Mouse (Mus musculus): ENCODE data around the gene Fam189a2. TPM values are rescaled to one million over a fixed set of nuclear protein-coding genes. Genes with fewer than 3 reads are reported as not detected.

Gene Fam189a2
- 5.9 and 7.2 TPM in 2 replicates for polyA plus RNA-seq (2012; rRNA removed)

GRCm38 (mm10) chr19:24030871-24031556 lies at the start of gene Fam189a2:
TSS of gene Fam189a2 (minus strand) at chr19:24031019.

Other genes with a start within 250 kb of the Fam189a2 start
- gene Tjp2, start 194.0 kb upstream of the Fam189a2 start, polyA plus RNA-seq (2012; rRNA removed), result 18.7 and 23.8 TPM in 2 replicates
- 18.9 and 27.5 TPM in 2 replicates for gene Fxn, start 249.6 kb upstream of the Fam189a2 start, polyA plus RNA-seq (2012; rRNA removed)